Mouse (Mus musculus) kidney, postnatal 10 days (tissue): ENCODE results near the gene Hk1.
A peak's percentile ranks its signal among the peaks of the same experiment; 100 is the strongest.

Experiments used
- DNase-seq: peaks from one replicate; pipeline ENCODE4 v3.0.0; 2021; ENCODE audit warnings: mixed read lengths

The Hk1 gene

GRCm38 (mm10) chr10:62319154-62319553 is 60.6 kb downstream of the Hk1 start:
- no peak for DNase-seq

DNA sequence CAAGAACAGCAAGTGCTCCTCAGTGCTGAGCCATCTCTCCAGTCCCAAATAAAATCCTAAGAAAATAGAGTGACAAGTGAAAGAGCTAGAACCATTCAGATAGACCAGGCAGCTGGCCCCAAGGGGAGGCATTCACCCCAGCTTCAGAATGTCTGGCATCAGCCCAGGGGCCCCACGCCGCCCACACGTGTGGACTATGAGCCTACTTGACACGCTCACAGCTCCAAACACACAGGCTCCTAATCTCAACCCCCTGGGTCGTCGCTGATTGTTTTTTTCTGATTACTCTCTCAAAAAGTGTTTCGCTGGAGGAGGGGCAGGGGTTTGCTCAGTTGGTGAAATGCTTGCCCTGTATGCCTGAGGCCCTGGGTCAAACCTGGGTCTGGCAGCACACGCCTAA is 63.2 kb downstream of the Hk1 start:
- no peak for DNase-seq

DNA sequence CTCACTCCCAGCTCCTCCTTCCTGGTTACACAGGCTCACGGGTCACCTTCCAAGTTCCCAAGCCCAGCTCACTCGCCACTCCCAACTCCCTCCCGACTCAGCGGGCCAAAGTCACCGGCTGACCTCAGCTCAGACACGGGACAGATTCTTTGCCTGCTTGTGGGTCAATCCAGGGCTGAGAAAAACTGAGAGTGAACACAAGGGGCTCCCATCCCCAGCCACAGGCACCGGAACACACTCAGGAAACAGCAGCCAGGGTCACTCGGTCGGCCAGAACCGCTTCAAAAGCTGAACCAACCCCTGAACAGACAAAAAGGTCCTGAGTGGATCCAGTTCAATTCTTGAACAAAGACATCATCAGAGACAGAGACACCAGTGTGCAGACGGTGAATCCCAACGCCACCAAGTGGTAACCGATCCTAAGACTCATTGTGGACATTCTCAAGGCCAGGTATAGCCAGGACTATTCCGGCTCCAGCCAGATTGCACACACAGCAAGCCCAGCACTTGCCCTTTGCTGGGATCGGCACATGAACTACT is 65.8 kb downstream of the Hk1 start:
- DNase-seq, result peak; percentile 66

DNA sequence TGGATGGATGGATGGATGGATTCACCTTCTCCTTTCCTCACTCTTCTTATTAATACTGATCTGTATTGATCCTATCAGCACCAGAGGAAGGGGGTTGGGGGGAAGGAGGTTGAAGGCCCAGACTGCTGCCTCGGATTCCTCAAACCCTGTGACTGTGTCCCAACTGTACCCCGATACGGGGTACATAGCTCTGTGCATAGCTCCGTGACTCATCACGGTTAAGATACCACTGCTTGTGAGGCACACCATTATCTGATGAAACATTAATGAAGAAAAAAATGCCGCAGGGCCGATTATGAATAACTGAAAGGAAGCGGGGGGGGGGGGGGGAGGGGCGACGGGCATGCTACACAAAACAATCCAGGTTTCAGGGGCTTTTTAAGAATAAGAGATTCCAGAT is 66.6 kb downstream of the Hk1 start:
- DNase-seq, result no peak

- peak; percentile 84 for DNase-seq
These were observed 68.2 kb downstream of the Hk1 start for GRCm38 (mm10) chr10:62311464-62311863.

GRCm38 (mm10) chr10:62310259-62311039 is 69.3 kb downstream of the Hk1 start:
- DNase-seq, result no peak

DNA sequence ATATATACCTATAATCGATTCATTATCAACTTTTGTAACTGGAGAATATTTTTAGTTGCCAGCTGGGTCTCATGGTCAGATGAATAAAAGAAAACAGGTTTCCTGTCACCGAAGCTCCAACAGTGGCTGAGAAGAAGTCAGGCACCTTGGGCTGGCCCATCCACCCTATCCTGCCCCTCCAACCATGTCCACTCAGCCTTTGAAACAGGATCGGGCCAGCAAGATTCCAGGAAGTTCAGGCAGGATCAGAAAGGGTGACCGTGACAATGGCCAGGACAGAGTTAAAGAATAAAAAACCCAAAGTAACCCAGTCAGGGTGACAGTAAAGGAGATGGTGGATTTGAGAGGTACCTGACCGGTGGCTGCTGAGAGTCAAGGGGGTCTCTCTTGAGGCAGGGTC is 70.1 kb downstream of the Hk1 start:
- DNase-seq, result no peak

- DNase-seq, result peak; percentile 42
These were observed 70.7 kb downstream of the Hk1 start for GRCm38 (mm10) chr10:62308896-62309491.

GRCm38 (mm10) chr10:62306483-62306882 is 73.2 kb downstream of the Hk1 start:
- peak; percentile 47 for DNase-seq

GRCm38 (mm10) chr10:62305090-62305489 is 74.6 kb downstream of the Hk1 start:
- no peak for DNase-seq

DNA sequence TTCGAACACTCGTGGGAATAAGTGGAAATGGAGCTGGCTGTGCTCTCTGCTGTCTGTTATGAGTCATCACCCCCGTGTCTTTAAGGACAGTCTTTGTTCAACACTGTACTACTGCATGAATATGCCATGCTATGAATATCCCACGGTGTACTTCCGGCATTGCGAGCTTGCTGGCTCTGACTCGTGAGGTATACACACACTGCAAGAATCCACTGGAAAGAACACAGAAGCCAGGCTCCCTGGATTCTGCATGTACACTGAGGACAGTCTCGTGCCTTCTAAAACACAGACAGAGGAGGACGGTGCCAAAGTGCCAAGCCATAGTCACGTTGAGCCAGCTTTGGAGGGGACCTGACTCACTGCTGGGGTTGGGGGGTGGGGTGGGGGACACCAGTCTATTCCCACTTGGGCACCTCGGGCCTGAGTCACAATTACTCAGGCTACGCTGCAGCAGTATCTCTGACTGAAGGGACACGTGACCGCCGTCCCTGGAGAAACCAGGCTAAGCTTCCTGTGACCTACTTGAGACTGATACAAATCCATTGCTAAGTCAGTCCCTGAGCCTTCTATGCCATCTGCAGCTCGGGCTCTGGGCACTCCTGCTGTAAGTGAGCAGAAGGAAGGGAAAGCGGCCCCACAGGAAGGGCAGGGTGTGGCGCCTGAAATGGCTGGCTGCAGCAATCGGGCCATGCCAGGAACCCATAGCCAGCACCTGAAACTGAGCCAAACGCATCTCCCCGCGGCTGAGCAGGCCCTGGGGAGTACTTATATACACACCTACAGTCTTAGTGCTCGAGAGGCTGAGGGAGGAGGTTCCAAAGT is 79.5 kb downstream of the Hk1 start:
- DNase-seq, result peak; percentile 36

DNA sequence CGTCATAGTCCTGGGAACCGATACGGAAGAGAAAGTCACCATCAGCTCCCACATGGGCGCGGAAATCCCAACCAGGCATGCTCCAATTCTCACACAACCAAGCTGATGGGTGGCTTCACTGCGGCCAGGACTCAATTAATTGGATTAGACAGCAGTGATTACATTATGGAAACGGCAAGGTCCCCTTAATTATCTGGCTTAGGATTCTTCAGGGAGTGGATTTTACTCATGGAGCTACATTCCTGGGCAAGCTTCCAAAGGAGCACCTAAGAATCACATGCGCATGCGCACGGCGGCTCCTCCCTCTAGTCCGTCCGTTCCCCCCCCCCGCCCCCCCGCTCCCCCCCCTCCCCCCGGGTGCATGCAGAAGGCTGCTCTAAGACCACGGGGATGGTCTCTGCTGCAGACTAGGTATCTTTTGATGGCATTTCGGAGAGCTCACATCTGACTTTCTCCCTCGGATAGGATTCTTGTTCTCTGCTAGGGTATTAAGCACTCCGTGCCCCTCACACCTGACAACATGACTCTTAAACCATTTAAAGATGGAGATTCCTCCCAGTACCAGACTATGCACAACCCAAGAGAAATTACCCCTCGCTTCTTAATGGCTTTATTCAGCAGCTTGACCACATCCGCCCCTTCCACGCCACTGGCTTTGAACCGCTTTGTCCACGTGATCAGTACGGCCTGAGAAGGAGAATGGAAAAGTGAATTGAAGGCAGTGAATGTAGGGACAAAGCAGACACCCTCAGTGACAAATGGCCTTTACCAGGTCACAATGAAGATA is 83.4 kb downstream of the Hk1 start:
- no peak for DNase-seq

DNA sequence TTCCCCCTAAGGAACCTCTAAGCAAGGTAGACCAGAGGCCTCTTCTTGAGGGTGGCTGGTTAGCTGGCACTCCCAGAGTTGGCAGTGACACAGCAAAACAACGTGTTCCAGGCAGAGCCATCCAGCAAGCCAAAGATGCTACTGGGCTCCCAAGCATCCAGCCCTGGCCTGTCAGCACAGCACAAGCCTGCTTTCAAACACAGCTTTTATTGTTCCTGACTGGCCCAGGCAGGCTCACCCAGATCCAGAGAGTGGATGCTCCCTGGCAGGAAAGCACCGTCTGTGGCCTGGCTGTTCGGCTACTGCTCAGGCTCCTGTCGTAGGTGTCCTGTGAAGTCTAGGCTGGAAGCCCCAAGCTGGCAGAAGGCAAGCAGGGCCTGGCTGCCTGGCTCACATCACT is 85.6 kb downstream of the Hk1 start:
- DNase-seq, result no peak

- DNase-seq, result peak; percentile 64
These were observed 92.1 kb downstream of the Hk1 start for GRCm38 (mm10) chr10:62287460-62288124.

DNA sequence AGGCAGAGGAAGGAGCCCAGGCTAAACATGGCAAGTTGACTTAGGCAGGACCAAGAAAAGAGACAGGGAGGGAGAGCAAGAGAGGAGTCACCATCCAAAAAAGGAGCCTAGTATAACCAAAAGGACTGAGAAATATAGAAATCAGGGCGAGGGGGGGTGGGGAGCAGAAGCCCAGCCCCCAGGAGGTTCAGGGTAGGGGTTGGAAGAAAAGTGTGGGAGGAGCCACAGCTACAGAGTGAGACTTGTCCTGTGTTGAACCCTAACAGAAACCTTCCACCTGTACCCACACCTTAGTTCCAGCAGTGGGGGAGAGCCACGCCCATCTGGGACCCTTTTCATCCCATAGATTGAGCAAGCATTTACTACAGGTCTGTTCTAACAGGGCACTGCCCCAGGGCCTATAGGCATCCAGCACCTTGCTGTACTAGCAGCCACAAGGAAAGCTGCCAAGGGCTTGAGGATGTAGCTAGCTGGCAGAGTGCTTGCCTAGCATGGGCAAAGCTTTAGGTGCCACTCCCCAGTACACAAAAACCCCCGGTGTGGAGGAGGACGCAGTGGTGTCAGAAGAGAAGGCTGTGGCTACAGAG is 96.4 kb downstream of the Hk1 start:
- no peak for DNase-seq

GRCm38 (mm10) chr10:62282782-62283181 is 96.9 kb downstream of the Hk1 start:
- DNase-seq, result no peak

DNA sequence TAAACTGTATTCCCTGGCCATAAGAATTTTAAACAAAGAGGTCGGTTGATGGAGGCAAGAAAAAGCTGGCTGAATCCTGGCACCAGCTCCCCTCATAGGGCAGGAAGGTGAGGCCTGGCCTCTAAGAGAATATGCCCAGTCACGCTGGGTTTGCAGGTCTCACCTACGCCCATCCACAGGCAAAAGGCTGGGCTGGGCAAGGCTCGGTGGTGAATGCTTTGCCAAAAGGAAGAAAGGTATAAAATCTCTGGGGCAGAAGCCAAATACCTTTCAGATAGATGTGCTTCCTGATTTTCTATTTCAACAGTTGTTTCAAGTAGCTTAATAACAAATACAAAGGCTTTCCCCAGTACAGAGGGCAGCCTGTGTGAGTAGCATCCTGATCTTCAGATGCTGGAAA is 100.0 kb downstream of the Hk1 start:
- no peak for DNase-seq

GRCm38 (mm10) chr10:62279066-62279465 is 100.6 kb downstream of the Hk1 start:
- no peak for DNase-seq

GRCm38 (mm10) chr10:62277499-62278293 is 102.0 kb downstream of the Hk1 start:
- no peak for DNase-seq

DNA sequence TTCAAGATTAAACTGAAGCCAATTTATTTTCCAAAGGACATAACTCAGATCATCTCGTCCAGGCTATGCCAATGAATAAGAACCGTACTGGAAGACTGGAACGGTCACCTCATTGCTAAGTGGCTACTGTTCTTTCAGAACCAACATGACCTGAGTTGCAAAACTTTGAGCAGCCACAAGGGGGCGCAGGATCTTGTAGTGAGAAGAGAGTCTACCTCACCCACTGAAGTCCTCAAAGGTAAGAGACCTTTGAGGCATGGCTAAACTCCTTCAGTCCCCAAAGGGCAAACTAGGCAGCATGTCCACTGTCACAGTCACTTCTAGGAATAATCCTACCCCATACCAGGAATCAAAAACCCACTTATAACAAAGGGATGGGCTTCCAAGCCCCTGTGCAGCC is 104.5 kb downstream of the Hk1 start:
- DNase-seq, result peak; percentile 94

DNA sequence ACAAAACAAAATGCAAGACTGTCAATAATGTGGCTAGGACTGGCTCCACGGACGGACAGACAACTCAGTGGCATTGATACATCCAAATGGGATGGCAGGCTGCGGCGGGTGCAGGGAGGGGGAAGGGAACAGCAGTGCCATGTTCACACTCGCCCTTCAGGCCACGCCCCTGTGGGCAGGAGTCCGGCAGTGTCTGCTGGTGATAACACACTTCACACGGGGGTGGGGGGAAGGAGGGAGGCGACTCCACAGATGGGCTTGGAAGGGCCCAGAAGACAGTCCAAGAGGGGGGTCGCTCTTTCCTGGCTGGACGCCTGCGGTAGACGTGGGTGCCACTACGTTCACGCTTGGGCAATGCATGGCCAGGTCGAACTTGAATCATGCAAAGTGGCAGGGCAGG is 110.4 kb downstream of the Hk1 start:
- DNase-seq, result no peak
